Comparison of ENCODE assay signal across 17 mouse cellular contexts in genomic region chr11:53785311-53785936, GRCm38 (mm10). TPM values are rescaled to one million over a fixed set of nuclear protein-coding genes. Genes with fewer than 3 reads are reported as not detected.
DNase-seq lines count a peak whose midpoint lies in the region; ATAC-seq and TF ChIP-seq lines count a peak whose summit lies in the region.
"Had no signal": no experiment of that assay in that cellular context is flagged by ENCODE, and none has a peak within 500 bp of the region (broad histone marks: within the 10 kb centered on the region; RNA-seq: fewer than 3 reads in every experiment).

No protein-coding gene starts in this region.

- peaks cover 4% of the 10 kb centered on the region; the same call in 1 of the 2 replicates for H3K9me3 ChIP-seq in heart, embryonic 16.5 days (replicated peaks; ENCODE audit: control insufficient read depth, low read length)
- no peaks in the 10 kb centered on the region for H3K9me3 ChIP-seq in stomach, embryonic 15.5 days
- H3K9me3 ChIP-seq in stomach, postnatal 0 days (ENCODE audit: control insufficient read depth, low read length): no peaks in the 10 kb centered on the region
- H3K9me3 ChIP-seq: embryonic facial prominence, embryonic 15.5 days had no signal

- DNase-seq in heart, postnatal 36 days: no peak
- DNase-seq in stomach, postnatal 0 days (ENCODE audit: low spot score): no peak
- DNase-seq in thymus, postnatal 25 days: peak; percentile 47
- DNase-seq in left cerebral cortex, postnatal 36 days (ENCODE audit: low spot score in 2 of 2): no peak
- DNase-seq in urinary bladder, postnatal 4 days (ENCODE audit: low spot score in 2 of 2): no peak
- DNase-seq: adrenal gland, adult 8-10 months; kidney, postnatal 4 days; right cerebral cortex, adult 18-20 months had no signal

- H3K4me2 ChIP-seq in heart, embryonic 16.5 days (ENCODE audit: low read depth, low read length): no peak overlapping the region
- H3K4me2 ChIP-seq in stomach, embryonic 15.5 days: no peak overlapping the region
- H3K4me2 ChIP-seq in stomach, postnatal 0 days (replicated peaks; ENCODE audit: low read depth): no peak overlapping the region
- H3K4me2 ChIP-seq: embryonic facial prominence, embryonic 15.5 days; heart, embryonic 11.5 days had no signal

- no peaks in the 10 kb centered on the region for H3K4me1 ChIP-seq in heart, embryonic 16.5 days (ENCODE audit: control insufficient read depth, insufficient read depth, low read length)
- peaks cover 3% of the 10 kb centered on the region; the same call in 1 of the 2 replicates for H3K4me1 ChIP-seq in stomach, embryonic 15.5 days
- H3K4me1 ChIP-seq in stomach, postnatal 0 days (replicated peaks; ENCODE audit: control insufficient read depth, insufficient read depth): no peaks in the 10 kb centered on the region
- H3K4me1 ChIP-seq in brown adipose tissue, adult 24 weeks (ENCODE audit: control insufficient read depth, insufficient read depth, insufficient read length, low read length): peaks cover 43% of the 10 kb centered on the region
- H3K4me1 ChIP-seq: embryonic facial prominence, embryonic 15.5 days had no signal

- no peak for TF ChIP-seq EP300 in stomach, postnatal 0 days (optimal IDR thresholded peaks at IDR 0.05)

- TF ChIP-seq CTCF in stomach, postnatal 0 days (IDR thresholded peaks at IDR 0.05; ENCODE audit: low read depth): no peak

- no peak overlapping the region for H3K9ac ChIP-seq in heart, embryonic 16.5 days (ENCODE audit: low read length)
- H3K9ac ChIP-seq in stomach, embryonic 15.5 days: no peak overlapping the region
- no peak overlapping the region for H3K9ac ChIP-seq in stomach, postnatal 0 days (ENCODE audit: low read length)
- H3K9ac ChIP-seq: embryonic facial prominence, embryonic 15.5 days had no signal

- 66% methylated on average over 3 of the region's 3 CpGs for WGBS in heart, embryonic 16.5 days
- 76% methylated on average over 3 of the region's 3 CpGs for WGBS in stomach, embryonic 15.5 days
- WGBS in stomach, postnatal 0 days: 79% methylated on average over 3 of the region's 3 CpGs

- no peaks in the 10 kb centered on the region for H3K27me3 ChIP-seq in heart, embryonic 16.5 days (ENCODE audit: control insufficient read depth, insufficient read depth, low read length)
- H3K27me3 ChIP-seq in stomach, embryonic 15.5 days (replicated peaks): no peaks in the 10 kb centered on the region
- no peaks in the 10 kb centered on the region for H3K27me3 ChIP-seq in stomach, postnatal 0 days (ENCODE audit: control insufficient read depth, insufficient read depth, low read length)
- H3K27me3 ChIP-seq: embryonic facial prominence, embryonic 15.5 days; Patski had no signal

- peak overlapping the region; percentile 48; the same call in 1 of the 2 replicates for H3K27ac ChIP-seq in heart, embryonic 16.5 days (ENCODE audit: low read length)
- peak overlapping the region; percentile 9; the same call in 1 of the 2 replicates for H3K27ac ChIP-seq in stomach, embryonic 15.5 days
- no peak overlapping the region for H3K27ac ChIP-seq in stomach, postnatal 0 days (replicated peaks)
- H3K27ac ChIP-seq in brown adipose tissue, adult 24 weeks (replicated peaks; ENCODE audit: low read depth, low read length): peak overlapping the region; percentile 96
- H3K27ac ChIP-seq: embryonic facial prominence, embryonic 15.5 days had no signal

- H3K36me3 ChIP-seq in heart, embryonic 16.5 days (ENCODE audit: control insufficient read depth, insufficient read depth): no peaks in the 10 kb centered on the region
- H3K36me3 ChIP-seq in stomach, embryonic 15.5 days: no peaks in the 10 kb centered on the region
- no peaks in the 10 kb centered on the region for H3K36me3 ChIP-seq in stomach, postnatal 0 days (ENCODE audit: control insufficient read depth, insufficient read depth, low read length)
- H3K36me3 ChIP-seq: embryonic facial prominence, embryonic 15.5 days had no signal

- no peak for ATAC-seq in heart, embryonic 16.5 days (replicated peaks; ENCODE audit: extremely low read depth, insufficient read depth, low FRiP score)
- no peak for ATAC-seq in stomach, embryonic 15.5 days (ENCODE audit: insufficient read depth, low FRiP score, low read depth)
- ATAC-seq in stomach, postnatal 0 days (ENCODE audit: low FRiP score, low TSS enrichment): no peak
- ATAC-seq: forebrain, embryonic 14.5 days; midbrain, embryonic 16.5 days; Patski had no signal

- no peak overlapping the region for H3K4me3 ChIP-seq in heart, embryonic 16.5 days (ENCODE audit: low read length)
- no peak overlapping the region for H3K4me3 ChIP-seq in stomach, embryonic 15.5 days (replicated peaks)
- no peak overlapping the region for H3K4me3 ChIP-seq in stomach, postnatal 0 days (ENCODE audit: low read depth, low read length)
- no peak overlapping the region for H3K4me3 ChIP-seq in brown adipose tissue, adult 24 weeks (ENCODE audit: insufficient read depth, low read depth, low read length)
- H3K4me3 ChIP-seq: embryonic facial prominence, embryonic 15.5 days had no signal

- intact Hi-C loops in heart, postnatal 36 days (cut with DNase I): no loop called here
- intact Hi-C loops in left cerebral cortex, postnatal 36 days (cut with DNase I): no loop called here

RNA-seq across cellular contexts. Expression of gene Gm17334, which starts 12.4 kb away (rescaled TPM):
- 0.16 and 0.53 TPM in 2 replicates for polyA plus RNA-seq in heart, embryonic 16.5 days (2015; fragmentation: Nextera tagmentation; extraction: Ambion mirVana)
- total RNA-seq in heart, postnatal 36 days (2021): under 1 TPM in 1 of 2 experiments, not detected in 1; 0.60 TPM
- polyA plus RNA-seq in stomach, embryonic 15.5 days (2015; fragmentation: Nextera tagmentation; extraction: Ambion mirVana): 0.19 and 0.24 TPM in 2 replicates
- 0.17 TPM in 1 of 2 replicates, not detected in the other for polyA plus RNA-seq in stomach, postnatal 0 days (2015; fragmentation: Nextera tagmentation; extraction: Ambion mirVana)
- polyA plus RNA-seq in brown adipose tissue, adult 24 weeks (2012; ENCODE audit: insufficient read depth, insufficient read length, missing spikeins): not detected in 2 replicates
- total RNA-seq in left cerebral cortex, postnatal 36 days (2021): 1 to 10 TPM in 1 of 2 experiments, under 1 TPM in 1; 0.96 to 1.2 TPM
- total RNA-seq: neutrophil, adult 5-6 weeks had no signal
- polyA plus RNA-seq: forebrain, embryonic 14.5 days; midbrain, embryonic 16.5 days had no signal

RNA-seq across cellular contexts. Expression of gene Irf1, which starts 15.6 kb away (rescaled TPM):
- polyA plus RNA-seq in heart, embryonic 16.5 days (2015; fragmentation: Nextera tagmentation; extraction: Ambion mirVana): 17.2 and 25.7 TPM in 2 replicates
- total RNA-seq in heart, postnatal 36 days (2021): 10 to 100 TPM; 18.6 to 23.6 TPM
- 27.6 and 27.9 TPM in 2 replicates for polyA plus RNA-seq in stomach, embryonic 15.5 days (2015; fragmentation: Nextera tagmentation; extraction: Ambion mirVana)
- 18.7 and 25.7 TPM in 2 replicates for polyA plus RNA-seq in stomach, postnatal 0 days (2015; fragmentation: Nextera tagmentation; extraction: Ambion mirVana)
- polyA plus RNA-seq in brown adipose tissue, adult 24 weeks (2012; ENCODE audit: insufficient read depth, insufficient read length, missing spikeins): 12.5 and 27.9 TPM in 2 replicates
- 1 to 10 TPM; 6.5 to 6.6 TPM for total RNA-seq in left cerebral cortex, postnatal 36 days (2021)
